Mouse (Mus musculus) gastrocnemius, postnatal 25 days (tissue): ENCODE measurements around the gene Gm28374. TPM values are rescaled to one million over a fixed set of nuclear protein-coding genes. Genes with fewer than 3 reads are reported as not detected.
"Not testable (repeated sequence)": the region's sequence is repeated elsewhere in the genome, so short reads cannot be mapped to it uniquely, and the experiment has no call there.

ENCODE experiments used
- DNase-seq: peaks from one replicate; pipeline ENCODE4 v3.0.0; 2022
- long read RNA-seq, 2 experiments: library from polyadenylated mRNA; stranded (forward); transcript quantifications; one replicate each; pipeline ENCODE4 v2.0.0; 2021
- total RNA-seq, 2 experiments: library from RNA; stranded (reverse); gene quantifications; 1 replicate in 1 of 2; 2 replicates in 1 of 2; pipeline ENCODE4 v1.2.3; 2021

Gm28374 gene
- not detected for total RNA-seq
- long read RNA-seq, experiment 1, partial matches to known transcripts, result 0 of 1 reads
- long read RNA-seq, experiment 1, other reads (novel, unspliced or antisense), result 1 of 1 reads
- long read RNA-seq, experiment 2, result 0 reads

DNA sequence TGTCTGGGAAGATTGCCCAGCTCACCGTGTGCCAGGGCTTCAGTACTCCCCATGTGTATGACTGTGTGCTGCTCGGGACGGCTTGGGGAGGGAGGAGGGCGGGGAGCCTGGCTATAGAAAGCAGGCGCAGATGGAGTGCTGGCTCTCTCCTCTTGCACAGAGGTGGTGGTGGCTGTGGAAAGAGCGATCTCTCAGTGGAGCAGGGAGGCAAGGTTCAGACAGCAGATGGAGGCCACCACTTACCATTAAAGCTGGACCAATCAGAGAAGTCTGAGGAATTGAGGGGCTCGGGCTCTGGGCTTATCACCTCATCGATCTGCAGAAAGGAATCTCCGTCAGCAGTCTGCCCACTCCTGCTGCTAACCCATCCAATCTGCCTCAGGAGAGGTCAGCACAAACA is at the start of gene Gm28374:
Gm28374 (minus strand) TSS at position 101 of the 400 bp plus-strand sequence.
- DNase-seq, result no peak

DNA sequence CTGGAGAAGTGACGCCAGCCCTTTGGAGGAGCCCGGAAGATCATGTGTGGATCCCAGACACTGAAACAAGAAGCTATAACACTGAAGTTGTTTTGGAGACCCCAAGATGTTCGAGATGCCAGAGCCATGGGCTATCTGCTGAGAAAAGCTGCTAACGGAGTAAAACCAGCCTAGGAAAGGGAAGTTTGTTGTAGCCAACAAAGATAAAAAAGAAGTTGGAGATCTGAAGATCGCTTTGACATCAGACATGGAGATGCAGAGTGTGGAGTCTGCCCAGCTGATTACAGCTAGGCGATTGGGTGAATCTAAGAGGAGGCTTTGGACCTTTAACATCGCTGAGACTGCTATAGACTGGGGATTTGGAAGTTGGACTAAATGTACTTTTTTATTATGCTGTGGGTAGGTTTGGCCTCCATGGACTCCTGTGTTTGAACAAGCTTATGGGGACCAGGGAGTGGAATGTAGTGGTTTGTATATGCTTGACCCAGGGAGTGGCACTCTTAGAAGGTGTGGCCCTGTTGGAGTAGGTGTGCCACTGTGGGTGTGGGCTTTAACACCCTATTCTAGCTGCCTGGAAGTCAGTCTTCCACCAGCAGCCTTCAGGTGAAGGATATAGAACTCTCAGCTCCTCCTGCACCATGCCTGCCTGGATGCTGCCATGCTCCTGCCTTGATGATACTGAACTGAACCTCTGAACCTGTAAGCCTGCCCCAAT is 48.5 kb upstream of the Gm28374 start:
- DNase-seq, result not testable (repeated sequence)

DNA sequence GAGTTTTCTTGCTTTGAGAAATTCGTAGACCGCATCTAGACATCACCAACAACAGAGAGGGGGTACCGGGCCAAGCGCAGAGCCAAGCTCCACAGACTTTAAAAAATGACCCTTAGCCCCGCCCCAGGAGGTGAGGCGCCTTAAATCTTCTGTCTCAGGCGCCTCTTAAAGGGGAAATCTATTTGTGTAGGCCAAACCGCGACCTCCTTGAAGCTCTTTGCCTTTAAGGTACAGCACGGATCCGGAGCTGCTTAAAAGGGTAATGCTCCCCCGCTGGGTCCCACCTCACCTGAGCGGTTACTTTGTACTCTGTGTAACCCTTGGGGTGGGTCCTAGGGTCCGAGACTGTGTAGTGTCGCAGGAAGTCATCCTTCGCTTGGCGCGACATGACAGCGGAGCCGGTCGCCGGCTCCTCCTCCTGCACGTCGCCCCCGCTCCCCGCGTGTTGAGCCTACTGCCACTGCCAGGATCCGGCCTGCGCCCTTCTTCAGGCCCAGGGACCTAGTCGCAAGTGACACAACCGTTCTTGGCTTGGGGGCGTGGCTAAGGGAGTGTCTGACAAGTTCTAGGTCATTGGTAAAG is 45.8 kb upstream of the Gm28374 start, which contains the start of gene Snx15:
Snx15 (minus strand) TSS at position 545 of the 582 bp plus-strand sequence.
- DNase-seq, result peak; percentile 93

DNA sequence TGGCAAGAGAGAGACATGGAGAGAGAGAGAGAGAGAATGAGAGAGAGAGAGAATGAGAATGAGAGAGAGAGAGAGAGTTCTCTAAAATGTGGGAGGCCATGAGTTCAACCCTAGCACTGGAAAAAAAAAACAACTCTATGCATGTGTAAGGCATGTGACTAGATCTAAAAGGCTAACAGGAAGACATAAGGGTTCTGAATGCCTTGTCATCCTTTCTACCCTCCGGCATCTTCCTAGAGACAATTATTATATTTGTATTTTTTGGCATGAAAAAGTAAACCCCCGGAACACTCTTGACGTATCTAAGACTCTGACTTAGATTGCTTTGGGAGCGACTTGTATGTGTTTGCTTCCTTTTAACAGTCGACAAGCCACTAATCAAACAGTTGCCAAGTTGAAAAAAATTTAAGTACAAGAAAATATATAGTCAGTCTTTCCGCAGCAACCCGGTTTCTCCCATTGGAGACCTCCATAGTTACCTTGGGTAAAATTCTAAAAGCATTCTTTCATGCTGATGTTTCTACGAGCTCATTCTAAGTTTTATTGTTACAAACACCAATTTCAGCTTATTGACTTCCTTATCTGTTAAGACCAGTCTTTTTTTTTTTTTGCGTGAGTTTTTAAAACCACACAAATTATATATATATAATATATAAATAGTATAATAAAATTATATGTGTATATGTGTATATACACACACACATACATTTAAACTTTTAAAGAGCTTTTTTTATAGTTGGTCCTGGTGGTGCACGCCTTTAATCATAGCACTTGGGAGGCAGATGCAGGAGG is 44.9 kb upstream of the Gm28374 start:
- DNase-seq, result no peak

GRCm38 (mm10) chr19:6126289-6126688 is 44.2 kb upstream of the Gm28374 start:
- DNase-seq, result no peak

DNA sequence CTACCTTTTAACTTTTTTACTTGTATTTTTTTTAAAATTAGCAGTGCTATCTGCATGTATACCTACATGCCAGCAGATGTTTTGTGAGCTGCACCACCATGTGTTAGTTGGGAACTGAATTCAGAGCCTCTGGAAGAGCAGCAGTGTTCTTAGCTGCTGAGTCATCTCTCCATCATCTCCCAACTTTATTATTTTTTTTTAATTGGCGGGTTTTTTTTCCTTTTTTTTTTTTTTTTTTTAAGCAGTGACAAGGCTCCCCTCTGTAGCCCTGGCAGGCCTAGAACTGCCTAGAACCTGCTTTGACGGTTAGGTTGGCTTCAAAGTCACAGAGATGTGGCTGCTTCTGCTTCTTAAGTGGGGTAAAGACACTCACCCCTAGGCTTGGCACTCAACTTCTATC is 42.8 kb upstream of the Gm28374 start:
- no peak for DNase-seq

GRCm38 (mm10) chr19:6123330-6123729 is 41.3 kb upstream of the Gm28374 start:
- DNase-seq, result no peak

GRCm38 (mm10) chr19:6121761-6122160 is 39.7 kb upstream of the Gm28374 start:
- DNase-seq, result no peak

DNA sequence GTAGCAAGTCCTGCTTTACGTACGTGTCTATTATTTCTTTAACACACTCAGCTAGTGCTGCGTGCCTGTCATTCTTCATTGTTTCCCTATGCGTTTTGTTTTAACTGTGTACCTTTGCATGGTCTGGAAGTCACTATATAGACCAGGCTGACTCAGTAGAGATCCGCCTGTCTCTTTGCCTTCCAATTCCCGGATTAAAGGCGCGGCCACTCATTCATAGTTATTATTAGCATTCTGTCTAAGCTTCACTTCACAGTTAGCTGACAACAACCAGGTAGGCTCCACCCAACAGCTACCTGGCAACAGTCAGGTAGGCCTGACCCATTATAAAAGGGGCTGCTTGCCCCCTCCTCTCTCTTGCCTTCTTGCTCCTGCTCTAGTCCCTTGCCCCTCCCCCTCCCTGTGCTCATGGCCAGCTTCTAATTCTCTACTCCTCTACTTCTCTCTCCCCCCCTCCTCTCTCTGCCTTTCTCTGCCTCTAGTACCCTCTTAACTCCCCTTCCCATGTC is 36.7 kb upstream of the Gm28374 start:
- no peak for DNase-seq

GRCm38 (mm10) chr19:6117986-6118676 is 36.1 kb upstream of the Gm28374 start, which contains the start of gene Sac3d1:
TSS of gene Sac3d1 (minus strand) at chr19:6118650.
- DNase-seq, result peak; percentile 84

DNA sequence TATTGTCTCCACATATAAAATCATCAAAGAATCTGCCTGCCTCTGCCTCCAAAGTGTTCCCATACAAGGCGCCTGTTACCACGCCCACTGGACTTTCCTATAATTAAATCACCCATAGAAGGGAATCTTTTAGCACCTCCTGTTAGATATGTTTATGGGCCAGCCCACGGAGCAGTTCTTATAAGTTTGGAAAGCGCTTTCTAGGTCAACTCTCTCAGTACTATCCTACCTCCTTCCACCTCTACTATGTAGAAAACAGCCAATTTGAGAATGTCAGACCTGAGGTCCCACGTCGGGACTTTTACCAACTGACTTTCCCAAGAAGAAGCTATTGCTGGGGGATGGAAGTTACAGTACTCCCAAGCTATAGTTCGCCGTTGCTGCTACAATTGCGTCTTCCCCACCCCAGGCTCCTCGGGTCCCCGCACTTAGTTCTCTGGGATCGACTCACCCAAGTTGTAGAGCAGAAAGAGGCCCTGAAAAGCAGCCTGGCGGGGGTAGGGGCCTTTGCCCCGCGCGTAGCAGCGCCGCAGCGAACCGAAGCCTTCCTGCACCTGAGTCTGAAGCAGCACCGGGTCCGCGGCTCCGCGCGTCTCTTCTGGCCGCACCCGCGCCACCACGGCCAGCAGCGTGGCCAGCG is 35.4 kb upstream of the Gm28374 start:
- DNase-seq, result no peak

DNA sequence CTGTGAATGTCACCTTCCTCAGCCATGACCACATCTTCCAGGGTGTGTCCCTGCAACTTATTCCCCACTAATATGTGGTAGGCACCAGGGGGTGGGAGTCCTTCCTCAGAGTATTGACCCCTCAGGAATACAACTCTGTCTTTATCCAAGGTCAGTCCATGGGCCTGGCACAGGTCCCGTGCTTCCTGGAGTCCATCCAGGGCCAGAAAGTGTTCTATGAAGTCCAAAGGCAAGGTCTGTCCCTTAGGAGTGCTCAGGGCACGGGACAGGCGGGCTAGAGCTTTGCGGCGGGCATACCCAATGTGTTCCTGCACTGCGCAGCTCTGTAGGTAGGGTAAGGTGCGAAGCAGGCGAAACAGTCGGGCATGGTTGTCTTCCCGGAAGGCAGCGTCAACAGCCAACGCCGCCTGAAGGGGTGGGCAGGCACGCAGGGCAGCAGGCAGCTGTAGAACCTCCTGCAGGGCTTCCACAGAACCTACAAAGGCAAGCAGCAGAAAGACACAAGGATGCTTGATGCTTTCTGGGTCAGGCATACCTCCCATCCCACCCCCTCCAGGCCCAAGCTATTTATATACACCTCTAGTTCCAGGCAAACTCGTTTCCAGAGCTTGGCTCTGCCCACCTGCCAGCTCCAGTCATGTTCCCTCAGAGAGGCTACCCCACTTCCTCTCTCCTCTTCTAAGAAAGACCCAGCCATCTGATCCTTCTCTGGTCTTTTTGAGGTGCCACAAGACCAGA is 34.2 kb upstream of the Gm28374 start:
- DNase-seq, result no peak

DNA sequence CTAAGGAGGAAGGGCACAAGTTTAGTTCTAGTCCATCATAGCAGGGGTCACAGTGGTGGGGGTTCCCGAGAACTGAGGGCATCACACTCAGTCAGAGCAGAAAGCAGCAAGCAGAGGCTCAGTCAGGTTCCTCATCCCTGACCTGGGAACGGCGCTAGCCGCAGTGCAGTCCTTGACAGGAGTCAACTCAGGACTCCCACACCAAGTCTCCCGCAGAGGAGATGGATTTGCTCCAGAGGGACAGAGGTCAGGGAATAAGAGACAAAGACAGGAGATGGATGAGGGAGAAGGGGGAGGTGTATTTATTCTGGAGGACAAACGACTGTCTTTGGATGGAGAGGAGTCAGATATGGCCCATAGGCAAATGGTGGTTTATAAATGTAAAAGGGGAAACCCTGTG is 31.1 kb upstream of the Gm28374 start:
- no peak for DNase-seq

DNA sequence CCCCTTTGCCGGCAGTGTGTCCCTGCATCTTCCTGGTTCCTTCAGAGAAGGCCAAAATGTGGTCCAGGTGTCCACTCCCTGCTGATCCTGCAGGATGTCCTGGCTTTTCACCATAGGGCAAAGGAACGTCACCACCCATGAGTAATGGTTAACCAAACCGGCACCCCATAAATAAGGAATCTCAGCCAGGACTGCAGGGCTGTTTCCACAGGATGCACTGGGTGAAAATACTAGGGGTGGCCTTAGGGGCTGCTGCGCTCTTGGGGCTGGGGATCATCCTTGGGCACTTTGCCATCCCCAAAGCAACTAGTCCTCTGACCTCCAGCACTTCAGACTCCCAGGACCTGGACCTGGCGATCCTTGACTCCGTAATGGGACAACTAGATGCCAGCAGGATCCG is 23.5 kb upstream of the Gm28374 start, which contains the start of gene Naaladl1:
Naaladl1 (plus strand) TSS at position 197 of the 400 bp plus-strand sequence.
- DNase-seq, result no peak

DNA sequence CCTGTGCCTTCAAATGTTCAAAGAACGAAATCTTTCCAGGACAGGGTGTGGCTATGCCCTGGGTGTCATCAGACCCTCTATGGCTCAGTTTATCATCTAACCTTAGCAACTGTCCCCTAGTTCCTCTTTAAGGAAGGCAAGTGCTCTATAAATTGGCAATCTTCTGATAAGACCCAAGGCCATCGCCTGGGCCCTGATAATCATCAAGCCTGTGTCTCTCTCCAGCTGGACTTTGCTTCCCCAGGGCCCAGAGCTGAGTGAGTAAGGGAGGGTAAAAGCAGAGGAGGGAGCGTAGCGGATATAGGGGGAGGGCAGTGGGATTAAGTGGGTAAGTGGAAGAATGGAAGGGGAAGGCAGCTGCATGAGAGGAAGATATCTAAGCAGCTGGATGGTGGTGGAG is 22.4 kb upstream of the Gm28374 start:
- no peak for DNase-seq

DNA sequence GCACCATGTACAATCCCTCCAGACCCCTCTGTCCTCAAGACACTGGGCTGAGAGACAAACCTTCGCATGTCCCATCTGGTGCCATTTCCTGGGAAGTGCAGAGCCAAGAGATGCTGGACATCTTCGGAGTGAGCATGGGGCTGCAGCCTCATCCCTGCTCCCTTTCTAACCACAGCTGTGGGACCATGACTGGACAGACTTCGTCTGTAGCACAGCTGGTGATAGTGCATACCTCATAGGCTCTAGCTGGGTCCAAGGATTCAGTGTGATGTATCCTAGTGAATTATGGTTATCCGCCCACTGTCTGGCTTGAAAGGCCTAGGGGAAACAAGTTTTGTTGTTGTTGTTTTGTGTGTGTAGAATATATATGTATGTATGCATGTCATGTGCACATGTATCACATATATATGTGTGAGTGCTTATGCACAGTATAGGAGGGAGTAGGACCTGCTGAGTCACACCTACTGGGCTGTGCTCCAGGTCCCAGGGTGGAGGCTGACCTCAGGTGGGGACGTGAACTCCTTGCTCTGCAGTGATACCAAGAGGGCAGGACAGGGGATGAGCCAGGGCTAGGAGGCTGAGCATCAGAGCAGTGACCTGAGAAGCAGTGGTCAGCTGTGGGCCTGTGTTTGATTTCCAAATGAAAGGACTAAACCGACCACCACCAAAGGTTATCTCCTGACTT is 20.3 kb upstream of the Gm28374 start:
- DNase-seq, result no peak

DNA sequence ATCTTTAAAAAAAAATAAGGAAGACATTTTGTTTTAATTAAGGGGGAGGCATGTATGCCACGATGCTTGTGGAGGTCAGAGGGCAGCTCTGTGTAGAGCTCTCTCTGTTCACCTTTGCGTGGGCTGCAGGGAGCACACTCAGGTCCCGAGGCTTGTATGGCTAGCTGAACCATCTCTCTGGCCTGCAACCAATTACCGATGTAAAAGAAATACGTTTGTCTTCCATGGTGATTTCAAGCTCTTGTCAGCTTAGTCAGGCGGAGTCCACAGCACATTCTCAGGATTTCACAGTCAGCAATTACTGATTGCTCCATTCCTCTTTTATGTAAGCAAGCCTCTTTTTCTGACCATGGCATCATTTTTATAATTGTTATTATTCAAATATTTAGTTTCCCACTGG is 19.1 kb upstream of the Gm28374 start:
- no peak for DNase-seq

DNA sequence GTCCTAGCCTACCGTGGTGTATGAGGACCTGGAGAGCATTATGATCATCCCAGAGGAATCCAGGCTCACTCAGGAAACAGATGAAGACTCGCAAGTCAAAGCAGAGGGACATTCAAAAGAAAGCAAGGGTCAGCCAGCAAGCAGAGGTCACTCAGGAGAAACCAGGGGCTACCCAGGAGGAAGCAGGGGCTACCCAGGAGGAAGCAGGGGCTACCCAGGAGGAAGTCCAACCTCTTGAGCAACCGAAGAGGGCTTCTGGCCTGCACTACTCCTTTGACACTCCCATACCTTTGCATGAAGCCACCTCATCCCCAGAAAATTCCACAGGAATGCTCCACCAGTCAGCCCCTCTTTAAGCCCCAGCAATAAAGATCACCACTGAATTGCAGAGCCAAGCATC is 15.8 kb upstream of the Gm28374 start:
- no peak for DNase-seq

GRCm38 (mm10) chr19:6094119-6094518 is 12.1 kb upstream of the Gm28374 start, which contains the start of gene AC131692.1:
TSS of gene AC131692.1 (plus strand) at chr19:6094419.
- no peak for DNase-seq

DNA sequence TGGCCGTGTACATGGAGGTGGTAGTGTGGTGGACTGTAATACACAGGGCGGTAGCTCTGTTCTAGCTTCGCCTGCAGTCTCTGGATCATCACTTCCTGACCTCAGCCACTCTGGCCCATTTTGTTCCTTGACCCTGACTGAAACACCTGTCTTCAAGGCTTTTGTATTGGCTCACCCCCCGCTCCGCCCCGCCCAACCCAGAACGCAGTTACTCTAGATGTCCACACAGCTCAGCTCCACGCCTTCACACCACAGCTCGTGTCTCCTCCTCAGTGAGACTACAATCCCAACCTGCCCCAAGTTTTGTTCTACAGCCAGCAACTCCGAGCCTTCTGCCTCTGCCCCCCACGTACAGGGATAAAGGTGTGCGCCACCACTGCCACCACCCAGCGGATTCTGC is 6.8 kb upstream of the Gm28374 start:
- no peak for DNase-seq
